Mouse (Mus musculus): ENCODE measurements around the gene Zkscan17.

The Zkscan17 gene

GRCm38 (mm10) chr11:59450230-59450771, 76.2 kb downstream of the Zkscan17 start:
- no peak for DNase-seq

GRCm38 (mm10) chr11:59449741-59450229, 76.8 kb downstream of the Zkscan17 start, which contains the start of gene Jmjd4:
Jmjd4 (plus strand) TSS chr11:59450045.
- DNase-seq, result peak; percentile 92

DNA sequence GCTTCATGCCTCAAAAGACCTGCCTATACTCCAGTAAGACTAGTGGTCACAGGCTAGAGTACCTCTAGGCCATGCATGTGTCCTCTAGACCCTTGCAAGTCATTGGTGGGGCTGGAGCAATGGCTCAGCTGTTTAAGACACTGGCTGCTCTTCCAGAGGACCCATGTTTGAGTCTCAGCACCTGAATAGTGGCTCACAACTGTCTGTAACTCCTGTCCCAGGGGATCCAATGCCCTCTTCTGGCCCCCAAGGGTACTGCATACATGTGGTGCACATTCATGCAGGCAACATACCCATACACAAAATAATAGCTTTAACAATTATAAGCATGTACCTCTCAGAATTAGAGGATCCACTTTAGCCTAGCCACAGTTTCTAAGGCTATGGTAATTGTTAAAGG, 83.4 kb downstream of the Zkscan17 start:
- DNase-seq, result no peak

DNA sequence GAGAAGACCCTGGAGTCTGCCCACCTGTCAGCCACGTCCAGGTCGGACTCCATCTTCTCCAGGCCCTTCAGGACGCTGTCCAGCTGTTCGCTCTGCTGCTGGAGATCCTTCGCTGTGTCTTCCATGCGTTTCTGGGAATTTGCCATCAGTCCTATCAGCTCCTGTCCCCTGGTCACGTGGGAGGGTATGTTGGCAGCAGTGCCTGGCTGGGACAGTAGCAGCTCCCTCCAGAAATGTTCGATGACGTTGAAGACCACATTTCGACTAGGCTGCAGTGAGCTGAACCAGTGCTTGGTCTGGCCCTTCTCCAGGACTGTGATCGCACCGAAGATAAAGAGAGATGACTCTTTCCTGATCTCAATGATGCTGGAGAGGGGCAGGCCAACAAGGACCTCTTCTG, 88.6 kb downstream of the Zkscan17 start:
- no peak for DNase-seq
